Mouse (Mus musculus): ENCODE measurements around the gene Ptprg.

- TF ChIP-seq CTCF (IDR thresholded peaks at IDR 0.05; ENCODE audit: low read depth) (no peak), EP300 (IDR thresholded peaks at IDR 0.05; ENCODE audit: low read depth) (no peak)
These were observed 124.9 kb downstream of the Ptprg start for GRCm38 (mm10) chr14:11678201-11678600.
